Mouse (Mus musculus) heart, adult 2 months (tissue): ENCODE results near the gene Gm10840.

Experiments
- CTCF ChIP-seq: fragments of 200-600 bp; IDR thresholded peaks from 2 replicates; pipeline ENCODE4 v1.8.1; 2022; ENCODE audit warnings: antibody characterized with exemption, mild to moderate bottlenecking, moderate library complexity
- POLR2A ChIP-seq: fragments of 200-500 bp; IDR thresholded peaks from 2 replicates; pipeline ENCODE4 v1.6.1; 2011; ENCODE audit warnings: mild to moderate bottlenecking, low read depth, low read length, control low read depth; ENCODE audit not compliant: insufficient read depth

DNA sequence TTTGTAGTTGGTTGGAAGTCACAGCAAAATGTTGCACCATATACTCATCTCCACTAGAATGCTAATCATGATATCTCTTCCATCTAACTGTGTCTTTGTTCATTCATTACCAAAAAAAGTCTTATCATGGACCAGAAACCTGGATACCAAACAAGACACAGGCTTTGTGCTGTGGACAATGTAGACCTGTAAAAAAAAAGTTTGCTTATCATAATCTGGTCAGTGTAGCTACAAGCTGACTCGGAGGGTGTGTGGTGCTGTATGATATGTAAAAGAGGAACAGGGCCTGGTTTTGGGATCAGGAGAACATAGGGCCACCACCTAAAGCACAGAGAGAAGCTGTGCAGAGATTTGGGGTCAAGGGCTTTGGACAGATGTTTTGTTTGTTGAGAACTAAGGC, 31.2 kb upstream of the Gm10840 start:
- TF ChIP-seq POLR2A, result no peak
- TF ChIP-seq CTCF, result no peak
